Mouse (Mus musculus) lung, postnatal 25 days (tissue): ENCODE results near the gene Gar1.

ENCODE experiments used
- DNase-seq: peaks from one replicate; pipeline ENCODE4 v3.0.0; 2022; ENCODE audit warnings: low spot score

The Gar1 gene

GRCm38 (mm10) chr3:129803765-129804164, 27.4 kb downstream of the Gar1 start, which contains the start of gene Lrit3:
Lrit3 (minus strand) TSS chr3:129804030.
- DNase-seq, result no peak

GRCm38 (mm10) chr3:129799011-129799410, 32.2 kb downstream of the Gar1 start:
- no peak for DNase-seq

DNA sequence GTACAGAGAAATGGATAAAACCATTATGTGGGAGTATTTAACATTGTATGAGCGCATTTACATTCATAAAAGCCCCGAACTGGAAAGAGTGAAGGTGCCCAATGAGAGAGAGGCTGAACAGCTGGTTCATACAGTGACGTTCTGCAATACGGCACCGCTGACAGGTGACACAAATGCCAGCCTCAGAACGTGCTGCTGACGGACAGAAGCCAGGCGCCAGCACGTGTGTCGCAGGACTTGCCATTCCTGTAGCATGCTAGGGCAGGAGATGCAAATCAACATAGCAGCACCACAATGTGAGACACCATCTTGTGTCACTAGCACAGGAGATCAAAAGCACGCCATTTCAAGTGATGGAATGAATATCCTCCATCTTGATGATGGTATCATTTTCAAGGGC, 32.6 kb downstream of the Gar1 start:
- DNase-seq, result no peak

GRCm38 (mm10) chr3:129797341-129797740, 33.9 kb downstream of the Gar1 start:
- no peak for DNase-seq

GRCm38 (mm10) chr3:129793801-129794200, 37.4 kb downstream of the Gar1 start:
- DNase-seq, result no peak

DNA sequence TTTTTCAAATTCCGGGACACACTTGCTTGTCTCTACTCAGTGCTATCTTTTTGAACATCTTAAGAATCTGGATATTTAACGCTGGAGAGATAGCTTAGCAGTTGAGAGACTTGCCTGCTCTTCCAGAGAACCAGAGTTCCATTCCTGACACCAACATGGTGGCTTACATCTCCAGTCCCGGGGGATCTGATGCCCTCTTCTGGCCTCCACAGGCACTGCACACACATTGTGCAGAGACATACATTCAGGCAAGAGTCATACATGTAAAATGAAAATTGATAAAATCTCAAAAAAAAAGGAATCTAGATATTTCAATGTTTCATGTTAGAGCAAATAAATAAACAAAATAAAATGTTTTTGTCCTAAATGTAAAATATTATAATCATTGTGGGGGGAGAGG, 48.5 kb downstream of the Gar1 start:
- no peak for DNase-seq

DNA sequence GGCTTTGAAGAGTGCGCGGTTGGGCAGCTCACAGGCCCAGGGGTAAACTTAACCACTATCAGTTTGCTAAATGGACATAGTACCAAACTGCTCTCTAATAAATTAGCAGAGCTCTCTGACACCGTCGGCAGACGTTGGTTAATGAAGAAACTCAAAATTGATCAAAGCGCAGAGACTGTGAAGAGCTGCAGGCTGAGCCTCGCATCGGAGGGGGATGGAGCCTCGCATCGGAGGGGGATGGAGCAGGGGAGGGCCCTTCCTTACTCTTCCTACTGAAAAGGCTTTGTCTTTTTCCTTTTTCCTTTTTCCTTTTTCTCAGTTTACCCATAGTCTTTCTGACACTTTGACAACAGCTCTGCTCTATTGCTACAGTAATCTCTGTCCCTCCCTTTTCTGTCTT, 49.8 kb downstream of the Gar1 start:
- no peak for DNase-seq
